Mouse (Mus musculus): Measurements from ENCODE around the gene Ppp3ca. TPM values are rescaled to one million over a fixed set of nuclear protein-coding genes. Genes with fewer than 3 reads are reported as not detected.
A peak's percentile ranks its signal among the peaks of the same experiment; 100 is the strongest.

The Ppp3ca gene
- polyA plus RNA-seq, 1 experiment from 2014 or later, result 85.6 TPM

DNA sequence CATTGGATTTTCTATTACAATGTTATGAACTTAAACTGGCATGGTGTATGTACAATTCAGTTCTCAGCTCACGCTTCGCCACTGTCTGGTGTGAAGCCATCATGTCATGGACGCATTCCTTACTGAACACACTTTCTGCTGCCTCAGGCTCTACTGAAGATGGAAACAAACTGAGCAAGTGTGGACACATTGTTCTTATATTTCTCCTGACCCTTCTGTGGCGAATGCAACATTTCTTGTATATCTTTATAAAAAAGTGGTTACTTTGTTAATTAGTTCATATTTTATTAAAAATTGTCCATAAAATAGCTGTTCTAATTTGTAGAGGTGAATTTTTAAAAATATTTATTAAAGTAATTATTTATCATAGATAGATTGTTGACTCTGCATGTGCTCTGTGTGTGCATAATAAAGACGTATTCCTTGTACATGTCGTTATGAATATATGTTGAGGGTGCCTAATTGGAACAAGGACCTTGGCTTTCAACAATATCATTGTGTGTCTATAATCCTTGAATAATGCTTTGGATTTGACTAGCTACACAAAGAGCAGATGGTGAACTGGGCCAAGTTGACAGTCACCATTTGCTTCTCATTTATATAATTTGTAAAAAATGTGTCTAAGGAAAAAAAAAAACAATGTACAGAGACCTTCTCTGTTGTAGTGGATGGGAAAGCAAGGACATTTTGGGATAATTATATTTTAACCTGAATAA, 79.0 kb downstream of the Ppp3ca start:
- H3K36me3 ChIP-seq, result no peaks in the 10 kb centered on the region
- H3K4me1 ChIP-seq (replicated peaks), result peaks cover 15% of the 10 kb centered on the region
- no peak overlapping the region for H3K4me2 ChIP-seq

DNA sequence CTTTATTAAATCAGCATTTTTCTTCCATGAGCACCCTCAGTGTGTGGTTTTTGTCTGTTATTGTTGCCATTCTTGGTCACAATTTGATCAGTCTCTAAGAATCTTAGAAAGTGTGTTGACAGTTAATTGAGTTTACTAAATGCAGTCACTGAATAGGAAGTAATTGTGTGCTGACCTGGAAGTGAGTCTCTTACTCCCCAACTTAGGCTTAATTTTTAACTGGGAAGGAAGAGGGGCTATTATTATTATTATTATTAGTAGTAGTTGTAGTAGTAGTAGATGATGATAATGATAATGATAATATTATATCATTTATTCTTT, 79.5 kb downstream of the Ppp3ca start:
- no peak for ATAC-seq (ENCODE audit: insufficient number of reproducible peaks, low FRiP score)
- no peaks in the 10 kb centered on the region for H3K36me3 ChIP-seq
- no peak overlapping the region for H3K9ac ChIP-seq
- H3K4me2 ChIP-seq, result no peak overlapping the region
- no peak overlapping the region for H3K27ac ChIP-seq (ENCODE audit: poor library complexity, severe bottlenecking)
- peaks cover 10% of the 10 kb centered on the region for H3K4me1 ChIP-seq (replicated peaks)
- H3K27me3 ChIP-seq (replicated peaks), result no peaks in the 10 kb centered on the region
- H3K9me3 ChIP-seq (replicated peaks), result no peaks in the 10 kb centered on the region
- no peak overlapping the region for H3K4me3 ChIP-seq

More for the DNA sequence above, 79.0 kb downstream of the Ppp3ca start:
- no peak overlapping the region for H3K9ac ChIP-seq
- no peaks in the 10 kb centered on the region for H3K27me3 ChIP-seq (replicated peaks)
- 87% methylated on average over 6 of the region's 6 CpGs for WGBS
- H3K9me3 ChIP-seq (replicated peaks), result no peaks in the 10 kb centered on the region
- H3K4me3 ChIP-seq, result no peak overlapping the region
- no peak for ATAC-seq (ENCODE audit: insufficient number of reproducible peaks, low FRiP score)
- no peak overlapping the region for H3K27ac ChIP-seq (ENCODE audit: poor library complexity, severe bottlenecking)

- no peak overlapping the region for H3K4me2 ChIP-seq
- no peak overlapping the region for H3K27ac ChIP-seq (ENCODE audit: poor library complexity, severe bottlenecking)
- no peak overlapping the region for H3K4me3 ChIP-seq
- H3K36me3 ChIP-seq, result no peaks in the 10 kb centered on the region
- no peaks in the 10 kb centered on the region for H3K9me3 ChIP-seq (replicated peaks)
- WGBS, result 57% methylated on average over 2 of the region's 2 CpGs
- no peak overlapping the region for H3K9ac ChIP-seq
- peaks cover 5% of the 10 kb centered on the region for H3K4me1 ChIP-seq (replicated peaks)
- no peak for ATAC-seq (ENCODE audit: insufficient number of reproducible peaks, low FRiP score)
- no peaks in the 10 kb centered on the region for H3K27me3 ChIP-seq (replicated peaks)
Observed at GRCm38 (mm10) chr3:136749951-136750350, 80.0 kb downstream of the Ppp3ca start.

DNA sequence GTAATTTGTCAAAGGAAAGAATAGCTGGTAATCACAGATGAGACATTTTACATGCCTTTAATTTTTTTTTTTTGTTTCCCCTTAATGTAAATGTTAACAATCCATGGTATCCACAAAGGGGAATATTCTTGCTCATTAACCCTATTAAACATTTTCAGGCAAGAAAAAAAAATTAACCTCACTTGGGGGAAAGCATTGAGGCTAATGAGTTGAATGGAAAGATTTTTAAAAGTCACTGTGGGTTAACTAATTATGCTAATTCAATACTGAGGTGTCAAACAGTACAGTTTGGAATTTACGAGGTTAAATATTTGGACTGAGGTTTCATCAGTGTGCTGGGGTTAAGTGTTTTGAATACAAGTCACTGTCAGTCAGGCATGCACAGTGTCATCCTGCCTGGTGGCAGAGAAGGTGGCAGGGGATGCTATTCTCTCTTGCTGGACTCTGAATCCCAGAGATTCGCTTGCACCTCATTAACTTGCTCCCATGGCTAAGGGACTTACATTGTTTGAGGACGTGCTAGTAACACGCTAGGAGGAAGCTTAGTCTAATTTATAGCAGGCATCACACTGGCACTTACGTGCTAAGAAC, 82.3 kb downstream of the Ppp3ca start:
- WGBS, result 77% methylated on average over 5 of the region's 5 CpGs
- Histone ChIP-seq H3K27ac (ENCODE audit: poor library complexity, severe bottlenecking) (no peak overlapping the region), H3K4me1 (replicated peaks) (peaks cover 5% of the 10 kb centered on the region), H3K9me3 (replicated peaks) (no peaks in the 10 kb centered on the region), H3K27me3 (replicated peaks) (no peaks in the 10 kb centered on the region), H3K9ac (no peak overlapping the region), H3K4me3 (no peak overlapping the region), H3K4me2 (no peak overlapping the region), H3K36me3 (no peaks in the 10 kb centered on the region)
- ATAC-seq (ENCODE audit: insufficient number of reproducible peaks, low FRiP score), result no peak

DNA sequence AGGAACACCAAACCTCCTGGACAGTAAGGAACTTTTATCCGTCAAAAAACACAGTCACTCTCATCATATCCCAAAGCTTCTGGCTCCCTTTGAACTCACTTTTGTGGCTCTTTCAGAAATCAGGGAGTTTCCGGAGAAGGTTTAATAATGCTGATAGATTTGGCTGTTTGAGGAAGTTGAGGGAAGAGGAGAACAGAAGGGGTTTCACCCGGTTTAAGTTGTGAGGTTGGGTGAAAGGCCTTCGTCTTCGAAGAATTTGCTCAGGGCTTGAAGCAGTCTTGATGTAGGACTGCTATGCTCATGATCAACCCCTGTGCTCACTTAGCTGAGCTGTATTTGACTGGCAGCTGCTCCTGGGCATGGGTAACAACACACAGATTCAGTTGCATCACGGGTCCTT, 86.2 kb downstream of the Ppp3ca start:
- no peak overlapping the region for H3K4me2 ChIP-seq
- peaks cover 8% of the 10 kb centered on the region for H3K4me1 ChIP-seq (replicated peaks)
- no peak overlapping the region for H3K27ac ChIP-seq (ENCODE audit: poor library complexity, severe bottlenecking)
- WGBS, result 82% methylated on average over 6 of the region's 6 CpGs
- no peaks in the 10 kb centered on the region for H3K9me3 ChIP-seq (replicated peaks)
- no peak overlapping the region for H3K9ac ChIP-seq
- no peaks in the 10 kb centered on the region for H3K36me3 ChIP-seq
- no peak for ATAC-seq (ENCODE audit: insufficient number of reproducible peaks, low FRiP score)
- H3K4me3 ChIP-seq, result no peak overlapping the region
- no peaks in the 10 kb centered on the region for H3K27me3 ChIP-seq (replicated peaks)

DNA sequence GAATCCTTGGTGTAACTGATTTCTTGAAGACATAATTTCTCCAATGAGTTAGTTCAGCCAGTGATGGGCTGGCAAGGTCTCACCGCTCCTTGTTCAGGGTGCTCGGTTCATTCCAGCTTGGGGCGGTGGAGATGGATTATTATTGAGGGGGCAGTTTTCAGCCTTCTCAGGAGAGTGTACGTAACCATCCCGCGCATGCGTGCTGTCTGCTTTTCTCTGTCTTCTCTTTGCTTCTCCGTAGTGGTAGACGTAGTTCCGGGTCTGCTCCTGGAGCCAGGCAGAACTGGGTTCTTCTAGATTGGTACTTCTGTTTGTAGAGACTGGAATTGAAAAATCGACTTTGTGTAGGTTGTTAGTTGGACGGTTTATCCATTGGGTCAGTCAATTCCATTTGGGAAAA, 89.5 kb downstream of the Ppp3ca start:
- no peak overlapping the region for H3K4me2 ChIP-seq
- no peaks in the 10 kb centered on the region for H3K36me3 ChIP-seq
- H3K4me3 ChIP-seq, result no peak overlapping the region
- H3K9ac ChIP-seq, result no peak overlapping the region
- no peak for ATAC-seq (ENCODE audit: insufficient number of reproducible peaks, low FRiP score)
- WGBS, result 93% methylated on average over 12 of the region's 12 CpGs
- H3K27ac ChIP-seq (ENCODE audit: poor library complexity, severe bottlenecking), result no peak overlapping the region
- peaks cover 20% of the 10 kb centered on the region for H3K4me1 ChIP-seq (replicated peaks)
- no peaks in the 10 kb centered on the region for H3K9me3 ChIP-seq (replicated peaks)
- no peaks in the 10 kb centered on the region for H3K27me3 ChIP-seq (replicated peaks)

- Histone ChIP-seq H3K9ac (no peak overlapping the region), H3K36me3 (no peaks in the 10 kb centered on the region), H3K27ac (ENCODE audit: poor library complexity, severe bottlenecking) (no peak overlapping the region), H3K9me3 (replicated peaks) (no peaks in the 10 kb centered on the region), H3K4me3 (no peak overlapping the region), H3K27me3 (replicated peaks) (no peaks in the 10 kb centered on the region), H3K4me1 (replicated peaks) (peaks cover 26% of the 10 kb centered on the region), H3K4me2 (no peak overlapping the region)
- no peak for ATAC-seq (ENCODE audit: insufficient number of reproducible peaks, low FRiP score)
- 45% methylated on average over 7 of the region's 7 CpGs for WGBS
Observed at GRCm38 (mm10) chr3:136761292-136761978, 91.5 kb downstream of the Ppp3ca start.

DNA sequence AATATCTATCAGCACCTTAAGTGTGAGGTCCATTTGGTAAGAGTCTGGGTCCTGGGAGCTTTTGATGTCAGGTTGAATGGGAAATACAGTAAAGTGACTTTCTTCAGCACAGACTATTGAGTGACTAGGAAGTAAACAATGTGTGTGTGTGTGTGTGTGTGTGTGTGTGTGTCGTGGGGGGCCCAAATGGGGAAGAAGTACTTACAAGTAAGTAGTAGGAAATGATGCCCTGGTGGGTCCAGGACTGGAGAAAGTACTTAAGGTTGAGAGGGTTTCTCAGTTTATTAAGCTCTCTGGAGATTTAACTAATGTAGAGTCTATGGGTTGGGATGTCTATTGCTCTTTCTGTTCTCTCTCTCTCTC, 92.0 kb downstream of the Ppp3ca start:
- Histone ChIP-seq H3K4me3 (no peak overlapping the region), H3K9me3 (replicated peaks) (no peaks in the 10 kb centered on the region), H3K36me3 (no peaks in the 10 kb centered on the region), H3K27me3 (replicated peaks) (no peaks in the 10 kb centered on the region), H3K4me1 (replicated peaks) (peaks cover 26% of the 10 kb centered on the region), H3K4me2 (no peak overlapping the region), H3K9ac (no peak overlapping the region), H3K27ac (ENCODE audit: poor library complexity, severe bottlenecking) (no peak overlapping the region)
- no peak for ATAC-seq (ENCODE audit: insufficient number of reproducible peaks, low FRiP score)
- 67% methylated on average over 1 of the region's 1 CpGs for WGBS

GRCm38 (mm10) chr3:136763717-136764270, 93.9 kb downstream of the Ppp3ca start:
- no peak for ATAC-seq (ENCODE audit: insufficient number of reproducible peaks, low FRiP score)
- Histone ChIP-seq H3K4me2 (no peak overlapping the region), H3K27ac (ENCODE audit: poor library complexity, severe bottlenecking) (0 out of 2 replicates have a peak overlapping the region, but pooled peaks have one; percentile 11), H3K9me3 (replicated peaks) (no peaks in the 10 kb centered on the region), H3K4me1 (replicated peaks) (peaks cover 31% of the 10 kb centered on the region), H3K36me3 (no peaks in the 10 kb centered on the region), H3K27me3 (replicated peaks) (no peaks in the 10 kb centered on the region), H3K9ac (no peak overlapping the region), H3K4me3 (no peak overlapping the region)
- 52% methylated on average over 5 of the region's 5 CpGs for WGBS

GRCm38 (mm10) chr3:136765569-136765968, 95.6 kb downstream of the Ppp3ca start:
- Histone ChIP-seq H3K9ac (no peak overlapping the region), H3K4me1 (replicated peaks) (peaks cover 34% of the 10 kb centered on the region), H3K27me3 (replicated peaks) (no peaks in the 10 kb centered on the region), H3K36me3 (no peaks in the 10 kb centered on the region), H3K9me3 (replicated peaks) (no peaks in the 10 kb centered on the region), H3K27ac (ENCODE audit: poor library complexity, severe bottlenecking) (no peak overlapping the region), H3K4me3 (no peak overlapping the region), H3K4me2 (no peak overlapping the region)
- 28% methylated on average over 2 of the region's 2 CpGs for WGBS
- ATAC-seq (ENCODE audit: insufficient number of reproducible peaks, low FRiP score), result no peak

- 73% methylated on average over 5 of the region's 5 CpGs for WGBS
Observed at GRCm38 (mm10) chr3:136768775-136769485, 99.0 kb downstream of the Ppp3ca start.

More at GRCm38 (mm10) chr3:136768775-136769485, 99.0 kb downstream of the Ppp3ca start:
- H3K9ac ChIP-seq, result no peak overlapping the region
- H3K4me2 ChIP-seq, result no peak overlapping the region
- no peaks in the 10 kb centered on the region for H3K36me3 ChIP-seq
- no peaks in the 10 kb centered on the region for H3K9me3 ChIP-seq (replicated peaks)
- peaks cover 26% of the 10 kb centered on the region for H3K4me1 ChIP-seq (replicated peaks)
- H3K4me3 ChIP-seq, result no peak overlapping the region
- peak overlapping the region; percentile 54; the same call in 1 of the 2 replicates for H3K27ac ChIP-seq (ENCODE audit: poor library complexity, severe bottlenecking)
- ATAC-seq (ENCODE audit: insufficient number of reproducible peaks, low FRiP score), result peak; percentile 61; the same call in 1 of the 2 replicates
- no peaks in the 10 kb centered on the region for H3K27me3 ChIP-seq (replicated peaks)
